Mouse (Mus musculus) ES-E14 (cell line): ENCODE results near the gene Tnfsf12. TPM values are rescaled to one million over a fixed set of nuclear protein-coding genes. Genes with fewer than 3 reads are reported as not detected.
"Not testable (repeated sequence)": the region's sequence is repeated elsewhere in the genome, so short reads cannot be mapped to it uniquely, and the experiment has no call there.

Experiments
- DNase-seq: peaks from one replicate; pipeline ENCODE4 v3.0.0-alpha.2; 2013; ENCODE audit warnings: low read depth, low spot score
- H3K27ac ChIP-seq: 2 replicates; pipeline ENCODE4 v1.5.1; 2012; ENCODE audit warnings: low read depth, mild to moderate bottlenecking, low read length, moderate library complexity, mixed read lengths; ENCODE audit not compliant: poor library complexity, insufficient read depth, severe bottlenecking
- H3K36me3 ChIP-seq: 2 replicates; pipeline ENCODE4 v1.6.1; 2012; ENCODE audit warnings: mild to moderate bottlenecking, low read length, moderate library complexity, mixed read lengths; ENCODE audit not compliant: control insufficient read depth, poor library complexity, insufficient read depth, severe bottlenecking
- H3K4me1 ChIP-seq, 2 experiments: fragments of 150-350 bp in 1 of 2; sonication (generic) in 1 of 2; 2 replicates each; pipeline ENCODE4 v1.6.1; 2012; ENCODE audit warnings: low read length in 2 of 2, mild to moderate bottlenecking in 1 of 2, mixed read lengths in 1 of 2; ENCODE audit not compliant: control insufficient read depth in 2 of 2, insufficient read depth in 2 of 2, poor library complexity in 1 of 2
- H3K4me3 ChIP-seq, 2 experiments: fragments of 150-350 bp in 1 of 2; sonication (generic) in 1 of 2; 2 replicates each; pipeline ENCODE4 v1.5.1; 2012; ENCODE audit warnings: low read length in 2 of 2, low read depth in 1 of 2, mild to moderate bottlenecking in 1 of 2, mixed read lengths in 1 of 2; ENCODE audit not compliant: insufficient read depth in 1 of 2, poor library complexity in 1 of 2, severe bottlenecking in 1 of 2
- H3K9ac ChIP-seq: 2 replicates; pipeline ENCODE4 v1.6.1; 2012; ENCODE audit warnings: low read depth, mild to moderate bottlenecking, low read length, mixed read lengths; ENCODE audit not compliant: poor library complexity, insufficient read depth, severe bottlenecking
- H3K9me3 ChIP-seq: fragments of 150-350 bp; sonication (generic); 2 replicates; pipeline ENCODE4 v1.6.1; 2012; ENCODE audit warnings: low read depth, mild to moderate bottlenecking, low read length; ENCODE audit not compliant: control insufficient read depth, insufficient read depth
- CHD2 ChIP-seq: IDR thresholded peaks from 2 replicates; pipeline ENCODE4 v1.6.1; 2014; ENCODE audit warnings: mild to moderate bottlenecking, low read depth, low read length, inconsistent platforms
- HCFC1 ChIP-seq: IDR thresholded peaks from 2 replicates; pipeline ENCODE4 v1.6.1; 2012; ENCODE audit warnings: low read length, inconsistent platforms, borderline replicate concordance; ENCODE audit not compliant: insufficient read depth
- MAFK ChIP-seq: IDR thresholded peaks from 2 replicates; pipeline ENCODE4 v1.6.1; 2014; ENCODE audit warnings: mild to moderate bottlenecking, low read depth, low read length, inconsistent platforms; ENCODE audit not compliant: insufficient read depth
- ZC3H11A ChIP-seq: IDR thresholded peaks from 2 replicates; pipeline ENCODE4 v1.6.1; 2012; ENCODE audit warnings: low read depth, mild to moderate bottlenecking, inconsistent platforms, low read length, borderline replicate concordance
- ZNF384 ChIP-seq: IDR thresholded peaks from 2 replicates; pipeline ENCODE4 v1.6.1; 2012; ENCODE audit warnings: low read depth, low read length, inconsistent platforms
- in situ Hi-C, 2 experiments: fragments of 600-800 bp; cut with MboI; formaldehyde crosslinking; loops; one replicate each; pipeline ENCODE4 v1.15.1; 2025; ENCODE audit warnings: low sequenced_read_pairs in 2 of 2, inconsistent platforms in 1 of 2; ENCODE audit not compliant: unreplicated experiment in 2 of 2
- total RNA-seq: library from RNA; depleted of rRNA; stranded (reverse); fragments of 300-350 nt; gene quantifications from 2 replicates; pipeline ENCODE4 v1.2.3, GENCODE M21; 2012

The Tnfsf12 gene
- total RNA-seq, 1 experiment: 8.7 TPM

DNA sequence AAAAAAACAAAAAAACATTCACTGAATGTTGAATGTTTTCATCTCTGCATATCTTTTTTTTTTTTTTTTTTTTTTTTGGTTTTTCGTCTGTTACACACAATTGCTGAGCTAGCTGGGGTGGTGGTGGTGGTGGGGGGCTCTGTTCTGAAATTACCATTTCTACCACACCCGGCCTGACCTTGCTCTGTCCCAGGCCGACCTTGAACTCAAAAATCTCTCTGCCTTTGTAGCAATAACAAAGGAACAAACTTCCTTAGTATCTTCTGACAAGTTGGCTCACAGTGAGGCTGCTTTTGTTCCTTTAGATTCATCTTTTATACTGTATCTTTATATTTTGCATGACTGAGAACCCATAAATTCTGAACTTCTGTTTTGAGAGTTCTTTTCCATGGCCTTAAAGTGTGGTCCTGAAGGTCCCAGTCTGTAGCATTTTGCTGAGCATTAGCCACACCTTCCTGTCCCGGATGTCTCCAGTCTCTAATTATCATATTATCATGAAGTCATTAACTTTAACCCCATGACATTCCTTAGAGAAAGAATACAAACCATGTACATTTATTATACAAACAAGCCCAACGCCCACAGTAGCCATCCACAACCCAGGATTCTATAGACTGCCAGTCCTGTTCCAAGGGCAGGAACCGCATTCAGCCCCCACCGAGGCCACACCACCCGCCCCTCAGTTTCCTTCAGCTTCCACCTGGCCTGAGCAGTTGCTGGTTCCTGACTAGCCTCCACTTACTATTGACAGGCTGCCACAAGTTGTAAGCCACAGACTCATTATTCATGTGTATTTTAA, 8.4 kb upstream of the Tnfsf12 start:
- Histone ChIP-seq H3K27ac (peak overlapping the region; percentile 89), H3K4me3 (peak overlapping the region in 1 of 2 experiments; percentile 4; a peak in 2 of 4 replicates), H3K36me3 (no peaks in the 10 kb centered on the region), H3K9ac (peak overlapping the region; percentile 33; the same call in 1 of the 2 replicates), H3K9me3 (no peaks in the 10 kb centered on the region), H3K4me1 (peaks cover 22 to 33% of the 10 kb centered on the region in 2 experiments)
- TF ChIP-seq MAFK: no peak
- TF ChIP-seq ZNF384: peak; percentile 79
- no peak for TF ChIP-seq ZC3H11A
- TF ChIP-seq HCFC1: no peak
- peak; percentile 61; the same call in 1 of the 2 replicates for TF ChIP-seq CHD2
- DNase-seq: no peak
- in situ Hi-C loops: no loop called here

GRCm38 (mm10) chr11:69703381-69703780, 7.7 kb upstream of the Tnfsf12 start:
- not testable (repeated sequence) for H3K36me3 ChIP-seq
- peak overlapping the region; percentile 98 for H3K27ac ChIP-seq

GRCm38 (mm10) chr11:69702886-69703285, 7.2 kb upstream of the Tnfsf12 start:
- Histone ChIP-seq H3K9ac (peak overlapping the region; percentile 45; the same call in 1 of the 2 replicates), H3K4me1 (peaks cover 18 to 29% of the 10 kb centered on the region in 2 experiments; a peak in 3 of 4 replicates), H3K27ac (peak overlapping the region; percentile 98)
- DNase-seq, H3K4me3 ChIP-seq, H3K36me3 ChIP-seq, in situ Hi-C loops, H3K9me3 ChIP-seq: not testable (repeated sequence)

More at GRCm38 (mm10) chr11:69703381-69703780, 7.7 kb upstream of the Tnfsf12 start:
- H3K4me3 ChIP-seq, H3K9me3 ChIP-seq, DNase-seq, in situ Hi-C loops: not testable (repeated sequence)
- peak overlapping the region; percentile 45; the same call in 1 of the 2 replicates for H3K9ac ChIP-seq
- H3K4me1 ChIP-seq: peaks cover 18 to 32% of the 10 kb centered on the region in 2 experiments; a peak in 3 of 4 replicates

- H3K4me3 ChIP-seq: no peak overlapping the region
- H3K9ac ChIP-seq: no peak overlapping the region
- in situ Hi-C loops: no loop called here
- no peaks in the 10 kb centered on the region for H3K9me3 ChIP-seq
- no peak for TF ChIP-seq HCFC1
- peaks cover 10 to 32% of the 10 kb centered on the region in 2 experiments for H3K4me1 ChIP-seq
- no peaks in the 10 kb centered on the region for H3K36me3 ChIP-seq
- DNase-seq: no peak
- H3K27ac ChIP-seq: peak overlapping the region; percentile 55; the same call in 1 of the 2 replicates
Observed at GRCm38 (mm10) chr11:69699595-69699994, 3.9 kb upstream of the Tnfsf12 start.

GRCm38 (mm10) chr11:69698574-69698973, 2.9 kb upstream of the Tnfsf12 start:
- H3K4me1 ChIP-seq: peaks cover 10 to 32% of the 10 kb centered on the region in 2 experiments
- no peak for TF ChIP-seq ZC3H11A
- no peak for TF ChIP-seq ZNF384
- TF ChIP-seq MAFK: no peak
- no peak for TF ChIP-seq CHD2
- TF ChIP-seq HCFC1: no peak
- in situ Hi-C loops: no loop called here

More at GRCm38 (mm10) chr11:69698574-69698973, 2.9 kb upstream of the Tnfsf12 start:
- H3K36me3 ChIP-seq: no peaks in the 10 kb centered on the region
- H3K9ac ChIP-seq: peak overlapping the region; percentile 63; the same call in 1 of the 2 replicates
- H3K4me3 ChIP-seq: no peak overlapping the region
- H3K9me3 ChIP-seq: no peaks in the 10 kb centered on the region
- no peak for DNase-seq
- peak overlapping the region; percentile 72; the same call in 1 of the 2 replicates for H3K27ac ChIP-seq
